Mouse (Mus musculus): ENCODE results near the gene Slc1a3. TPM values are rescaled to one million over a fixed set of nuclear protein-coding genes. Genes with fewer than 3 reads are reported as not detected.
"Not testable (repeated sequence)": the region's sequence is repeated elsewhere in the genome, so short reads cannot be mapped to it uniquely, and the experiment has no call there.

The Slc1a3 gene
- total RNA-seq, 2 experiments from 2014 or later, result 1.4 to 6.4 TPM

- DNase-seq, result no peak
Observed at GRCm38 (mm10) chr15:8706613-8707012, 4.0 kb downstream of the Slc1a3 start.

- DNase-seq, result no peak
Observed at GRCm38 (mm10) chr15:8706178-8706577, 4.4 kb downstream of the Slc1a3 start.

GRCm38 (mm10) chr15:8705560-8705959 is 5.0 kb downstream of the Slc1a3 start:
- DNase-seq, result not testable (repeated sequence)

GRCm38 (mm10) chr15:8697976-8698375 is 12.6 kb downstream of the Slc1a3 start:
- DNase-seq, result no peak

- DNase-seq, result no peak
Observed at GRCm38 (mm10) chr15:8697500-8697899, 13.1 kb downstream of the Slc1a3 start.

- not testable (repeated sequence) for DNase-seq
Observed at GRCm38 (mm10) chr15:8690141-8690540, 20.4 kb downstream of the Slc1a3 start.

GRCm38 (mm10) chr15:8686846-8687245 is 23.7 kb downstream of the Slc1a3 start:
- no peak for DNase-seq

- no peak for DNase-seq
Observed at GRCm38 (mm10) chr15:8685506-8685905, 25.1 kb downstream of the Slc1a3 start.

- DNase-seq, result no peak
Observed at GRCm38 (mm10) chr15:8684263-8684662, 26.3 kb downstream of the Slc1a3 start.

- DNase-seq, result no peak
Observed at GRCm38 (mm10) chr15:8682871-8683270, 27.7 kb downstream of the Slc1a3 start.

- DNase-seq, result no peak
Observed at GRCm38 (mm10) chr15:8682421-8682820, 28.1 kb downstream of the Slc1a3 start.

- no peak for DNase-seq
Observed at GRCm38 (mm10) chr15:8681971-8682370, 28.6 kb downstream of the Slc1a3 start.

GRCm38 (mm10) chr15:8681009-8681408 is 29.6 kb downstream of the Slc1a3 start:
- no peak for DNase-seq

GRCm38 (mm10) chr15:8676959-8677358 is 33.6 kb downstream of the Slc1a3 start:
- no peak for DNase-seq

- no peak for DNase-seq
Observed at GRCm38 (mm10) chr15:8676211-8676691, 34.3 kb downstream of the Slc1a3 start.

- no peak for DNase-seq
Observed at GRCm38 (mm10) chr15:8675616-8676015, 34.9 kb downstream of the Slc1a3 start.

- DNase-seq, result no peak
Observed at GRCm38 (mm10) chr15:8672532-8672931, 38.0 kb downstream of the Slc1a3 start.

- no peak for DNase-seq
Observed at GRCm38 (mm10) chr15:8667849-8668522, 42.6 kb downstream of the Slc1a3 start.

- DNase-seq, result no peak
Observed at GRCm38 (mm10) chr15:8665675-8666350, 44.8 kb downstream of the Slc1a3 start.

GRCm38 (mm10) chr15:8663348-8664099 is 47.0 kb downstream of the Slc1a3 start:
- peak; percentile 58 for DNase-seq

- no peak for DNase-seq
Observed at GRCm38 (mm10) chr15:8661856-8662255, 48.7 kb downstream of the Slc1a3 start.

- no peak for DNase-seq
Observed at GRCm38 (mm10) chr15:8659977-8660376, 50.6 kb downstream of the Slc1a3 start.

- DNase-seq, result no peak
Observed at GRCm38 (mm10) chr15:8659483-8659971, 51.0 kb downstream of the Slc1a3 start.

All from gastrocnemius, postnatal 25 days (tissue).